Mouse (Mus musculus) erythroblast, embryonic 14.5 days (primary cell): ENCODE results near the gene Ganc.

Source experiments
- GATA1 ChIP-seq: IDR thresholded peaks from 2 replicates; pipeline ENCODE4 v1.6.1; 2012; ENCODE audit warnings: low read length, inconsistent platforms, mixed read lengths
- TAL1 ChIP-seq: IDR thresholded peaks from 3 replicates; pipeline ENCODE4 v1.6.1; 2012; ENCODE audit warnings: low read length, inconsistent platforms, mixed read lengths

DNA sequence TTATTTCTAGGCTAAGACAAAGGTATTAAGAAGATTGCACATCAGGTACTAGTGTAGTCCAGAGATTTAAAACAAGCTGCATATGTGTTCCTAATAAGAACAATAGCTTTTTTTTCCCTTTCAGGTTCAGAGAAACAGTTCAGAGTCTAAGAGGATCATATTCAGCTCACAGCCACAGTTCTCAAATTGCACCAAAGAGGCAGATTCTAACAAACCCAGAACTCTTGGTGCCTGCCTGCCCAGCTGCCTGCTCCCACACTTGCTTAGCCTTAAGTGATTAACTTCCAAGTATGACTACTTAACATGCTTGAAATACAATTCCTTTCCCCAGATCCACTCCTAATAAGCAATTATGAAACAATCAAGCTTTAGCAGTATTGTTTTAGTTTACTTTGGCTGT is 10.4 kb downstream of the Ganc start:
- no peak for TF ChIP-seq TAL1
- no peak for TF ChIP-seq GATA1
